Mouse (Mus musculus) brown adipose tissue, adult 24 weeks (tissue): Measurements from ENCODE around the gene Dock1. TPM values are rescaled to one million over a fixed set of nuclear protein-coding genes. Genes with fewer than 3 reads are reported as not detected.

Experiments used
- H3K27ac ChIP-seq: fragments of 200-500 bp; replicated peaks from 2 replicates; pipeline ENCODE4 v1.5.1; 2012; ENCODE audit warnings: low read depth, mild to moderate bottlenecking, low read length
- H3K4me1 ChIP-seq: fragments of 200-500 bp; 2 replicates; pipeline ENCODE4 v1.6.1; 2012; ENCODE audit warnings: low read length, mixed read lengths; ENCODE audit not compliant: control insufficient read depth, insufficient read depth, insufficient read length
- H3K4me3 ChIP-seq: fragments of 200-500 bp; 2 replicates; pipeline ENCODE4 v1.5.1; 2012; ENCODE audit warnings: low read depth, mild to moderate bottlenecking, low read length, moderate library complexity; ENCODE audit not compliant: insufficient read depth
- polyA plus RNA-seq: library from polyadenylated mRNA; stranded (reverse); fragments of >200 nt; gene quantifications from 2 replicates; pipeline ENCODE4 v1.2.4, GENCODE M21; 2012; ENCODE audit not compliant: missing spikeins, insufficient read depth, insufficient read length

Dock1 gene
- polyA plus RNA-seq, 1 experiment, result 18.6 TPM

- H3K27ac ChIP-seq, result no peak overlapping the region
- no peaks in the 10 kb centered on the region for H3K4me1 ChIP-seq
- H3K4me3 ChIP-seq, result no peak overlapping the region
Observed at GRCm38 (mm10) chr7:135101921-135102320, 431.5 kb downstream of the Dock1 start.

DNA sequence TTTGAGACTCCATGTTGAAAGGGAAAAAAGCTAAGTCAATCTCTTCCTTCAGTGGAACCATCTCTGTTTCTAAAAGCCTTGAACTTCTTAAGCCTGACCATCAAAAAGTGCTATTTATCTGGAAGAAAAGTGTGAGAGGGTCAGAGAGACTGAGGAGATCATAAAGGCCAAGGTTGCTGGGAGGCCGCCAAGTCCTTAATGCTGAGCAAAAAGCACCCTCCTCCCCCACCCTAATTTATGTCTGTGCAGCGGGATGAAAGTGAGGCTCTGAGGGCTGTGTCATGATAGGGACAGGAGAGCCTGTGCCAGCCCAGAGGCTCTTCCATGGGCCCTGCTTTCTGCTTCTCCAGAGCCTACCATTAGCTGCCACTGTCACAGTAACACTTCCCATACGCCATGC lies 436.1 kb downstream of the Dock1 start:
- H3K27ac ChIP-seq, result no peak overlapping the region
- no peak overlapping the region for H3K4me3 ChIP-seq
- no peaks in the 10 kb centered on the region for H3K4me1 ChIP-seq

DNA sequence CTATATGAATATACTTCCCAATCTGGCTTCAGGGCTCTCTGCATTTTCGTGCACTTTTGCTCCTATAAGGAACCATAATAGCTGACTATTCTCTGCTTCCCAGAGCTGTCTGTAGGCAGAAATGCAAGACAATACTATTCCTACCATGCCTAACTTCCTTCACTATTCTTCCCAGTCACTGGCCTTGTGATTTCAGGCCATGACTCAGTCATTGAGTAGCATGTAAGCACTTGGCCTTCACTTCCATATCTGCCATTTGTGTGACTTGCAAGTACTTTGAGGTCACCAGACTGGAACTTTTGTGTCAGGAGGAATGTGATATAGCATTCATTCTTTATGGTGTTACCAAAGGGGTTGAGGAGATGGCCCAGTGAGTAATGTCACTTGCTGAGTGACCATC lies 439.9 kb downstream of the Dock1 start:
- H3K4me3 ChIP-seq, result no peak overlapping the region
- H3K4me1 ChIP-seq, result no peaks in the 10 kb centered on the region
- no peak overlapping the region for H3K27ac ChIP-seq

GRCm38 (mm10) chr7:135125296-135126065 lies 455.0 kb downstream of the Dock1 start:
- Histone ChIP-seq H3K27ac (no peak overlapping the region), H3K4me1 (no peaks in the 10 kb centered on the region), H3K4me3 (no peak overlapping the region)

DNA sequence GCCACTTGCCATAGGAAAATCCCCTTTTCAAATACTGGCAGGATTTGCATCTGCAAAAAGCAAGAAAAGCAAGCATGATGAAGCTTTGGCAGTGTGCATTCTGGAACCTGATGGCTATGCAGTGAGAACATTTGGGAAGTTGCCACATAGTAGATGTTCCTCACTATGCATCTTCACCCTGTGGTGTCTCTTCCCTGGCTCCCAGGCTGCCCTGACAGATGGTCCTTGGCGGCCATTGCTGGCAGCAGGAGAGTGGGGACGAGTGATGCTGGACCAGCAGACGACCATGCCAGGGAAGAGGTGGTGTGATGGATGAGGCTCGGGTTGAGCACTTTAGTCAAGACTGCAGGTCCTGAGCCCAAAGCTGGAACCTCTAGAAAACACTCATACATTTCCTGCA lies 462.0 kb downstream of the Dock1 start:
- H3K4me3 ChIP-seq, result no peak overlapping the region
- H3K27ac ChIP-seq, result no peak overlapping the region
- no peaks in the 10 kb centered on the region for H3K4me1 ChIP-seq

DNA sequence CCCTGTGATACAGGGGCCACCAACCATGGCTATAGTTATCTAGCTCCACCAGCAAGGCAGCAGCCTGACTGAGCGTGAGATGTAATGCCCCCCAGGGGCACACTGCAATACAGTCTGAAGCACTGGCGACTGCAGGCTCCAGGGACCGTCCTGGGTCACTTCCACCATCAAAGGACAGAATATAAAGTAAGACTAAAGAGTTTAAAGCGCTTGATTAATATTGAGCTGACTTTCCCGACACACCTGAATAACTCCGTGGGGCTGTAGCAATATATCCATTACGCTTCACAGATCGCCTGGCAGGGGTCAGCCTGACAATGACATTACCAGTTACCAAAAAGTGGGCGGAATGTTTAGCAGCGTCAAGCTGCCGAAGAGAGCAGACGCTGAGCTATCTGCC lies 464.2 kb downstream of the Dock1 start:
- no peak overlapping the region for H3K4me3 ChIP-seq
- H3K27ac ChIP-seq, result no peak overlapping the region
- H3K4me1 ChIP-seq, result no peaks in the 10 kb centered on the region

DNA sequence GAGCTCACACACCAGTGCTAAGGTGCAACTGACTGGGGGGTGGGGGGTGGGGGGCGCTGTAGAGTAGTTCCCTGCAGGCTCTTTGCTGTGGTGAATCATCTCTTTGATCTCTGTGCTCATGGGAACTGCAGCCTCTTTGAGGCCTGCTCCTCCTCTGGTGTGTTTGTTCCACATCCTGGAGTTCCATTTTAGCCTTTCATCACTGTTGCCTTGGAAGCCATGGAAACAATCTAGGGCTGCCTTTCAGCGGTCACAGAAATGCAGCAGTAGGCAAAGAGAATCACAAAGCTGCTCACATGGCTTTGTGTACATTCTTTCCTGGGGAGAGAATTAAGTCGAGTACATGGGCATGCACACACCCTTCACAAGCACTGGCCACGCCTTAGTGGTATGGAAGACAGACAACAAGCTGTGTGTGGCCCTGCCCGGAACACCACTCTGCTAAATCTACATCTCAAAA lies 468.7 kb downstream of the Dock1 start:
- H3K4me3 ChIP-seq, result no peak overlapping the region
- no peaks in the 10 kb centered on the region for H3K4me1 ChIP-seq

DNA sequence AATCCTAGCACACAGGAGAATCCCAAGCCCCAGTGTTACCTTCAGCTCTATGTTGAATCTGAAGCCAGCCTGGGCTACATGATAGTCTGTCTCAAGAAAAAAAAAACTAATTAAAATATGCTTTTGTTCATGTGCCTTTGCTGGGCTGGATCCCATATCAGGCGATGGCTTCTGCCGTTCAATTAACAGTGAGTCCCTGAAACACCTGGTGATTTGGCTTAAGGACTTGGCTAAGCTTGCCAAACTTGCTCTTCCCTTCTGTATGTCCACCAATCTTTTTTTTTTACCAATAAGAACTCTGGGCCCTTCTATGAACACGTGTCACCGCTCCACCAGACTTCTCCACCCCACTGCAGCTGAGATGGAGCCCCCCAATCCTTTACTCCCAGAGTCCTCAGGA lies 474.3 kb downstream of the Dock1 start:
- no peak overlapping the region for H3K4me3 ChIP-seq
- no peaks in the 10 kb centered on the region for H3K4me1 ChIP-seq
- no peak overlapping the region for H3K27ac ChIP-seq

More for the DNA sequence above, 468.7 kb downstream of the Dock1 start:
- no peak overlapping the region for H3K27ac ChIP-seq

- Histone ChIP-seq H3K4me3 (no peak overlapping the region), H3K4me1 (no peaks in the 10 kb centered on the region), H3K27ac (no peak overlapping the region)
Observed at GRCm38 (mm10) chr7:135150926-135151325, 480.5 kb downstream of the Dock1 start.

- Histone ChIP-seq H3K4me1 (no peaks in the 10 kb centered on the region), H3K4me3 (no peak overlapping the region), H3K27ac (no peak overlapping the region)
Observed at GRCm38 (mm10) chr7:135157571-135157970, 487.1 kb downstream of the Dock1 start.

GRCm38 (mm10) chr7:135158381-135158780 lies 487.9 kb downstream of the Dock1 start:
- H3K27ac ChIP-seq, result no peak overlapping the region
- no peak overlapping the region for H3K4me3 ChIP-seq
- H3K4me1 ChIP-seq, result no peaks in the 10 kb centered on the region

DNA sequence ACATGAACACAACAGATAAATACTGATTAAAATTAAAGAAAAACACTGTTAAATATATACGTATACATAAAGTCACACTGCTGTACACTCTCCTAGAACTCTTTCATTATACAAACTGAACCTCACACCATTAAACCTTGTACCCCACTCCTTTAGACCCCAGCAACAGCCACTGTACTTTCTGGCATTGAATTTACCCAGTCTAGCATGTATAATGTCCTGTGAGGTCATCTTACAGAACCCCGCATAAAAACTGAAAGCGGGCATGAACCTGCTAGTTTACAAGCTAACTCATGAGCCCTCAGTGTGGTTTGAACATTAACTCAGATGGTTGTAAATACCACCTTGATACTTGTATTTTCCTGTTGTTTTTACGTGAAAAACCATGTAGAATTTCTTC lies 489.2 kb downstream of the Dock1 start:
- Histone ChIP-seq H3K4me3 (no peak overlapping the region), H3K27ac (no peak overlapping the region)

DNA sequence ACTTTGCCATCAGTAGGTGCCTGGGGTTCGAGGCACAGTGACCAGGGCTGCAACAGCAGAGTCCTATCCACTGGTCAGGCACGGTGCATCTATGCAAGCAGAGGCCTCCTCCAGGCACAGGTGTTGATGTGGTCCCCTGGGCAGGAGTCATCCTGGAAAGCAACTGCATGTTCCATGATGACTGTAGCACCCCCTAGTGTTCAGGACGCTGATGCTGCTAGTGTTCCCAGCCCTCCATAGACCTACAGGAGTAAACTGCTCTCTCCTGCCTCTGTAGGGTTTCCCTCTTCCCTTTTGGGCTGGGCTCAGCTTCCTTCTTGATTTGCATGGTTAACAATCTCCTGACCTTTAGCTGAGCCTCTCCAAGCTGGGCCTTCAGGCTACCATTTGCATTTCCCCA lies 494.7 kb downstream of the Dock1 start:
- Histone ChIP-seq H3K27ac (no peak overlapping the region), H3K4me1 (no peaks in the 10 kb centered on the region), H3K4me3 (no peak overlapping the region)

More for the DNA sequence above, 489.2 kb downstream of the Dock1 start:
- no peaks in the 10 kb centered on the region for H3K4me1 ChIP-seq

GRCm38 (mm10) chr7:135169936-135170335 lies 499.5 kb downstream of the Dock1 start:
- Histone ChIP-seq H3K4me1 (no peaks in the 10 kb centered on the region), H3K4me3 (no peak overlapping the region), H3K27ac (no peak overlapping the region)

GRCm38 (mm10) chr7:135172219-135172618 lies 501.8 kb downstream of the Dock1 start:
- H3K4me1 ChIP-seq, result no peaks in the 10 kb centered on the region
- no peak overlapping the region for H3K27ac ChIP-seq
- no peak overlapping the region for H3K4me3 ChIP-seq

GRCm38 (mm10) chr7:135194190-135194589 lies 523.7 kb downstream of the Dock1 start:
- Histone ChIP-seq H3K27ac (no peak overlapping the region), H3K4me3 (no peak overlapping the region), H3K4me1 (no peaks in the 10 kb centered on the region)
